Mouse (Mus musculus) kidney, postnatal 0 days (tissue): ENCODE measurements around the gene Tmem184a. TPM values are rescaled to one million over a fixed set of nuclear protein-coding genes. Genes with fewer than 3 reads are reported as not detected.

Experiments used
- ATAC-seq: fragments of 200-750 bp; cut with Nextera tagmentation; replicated peaks from 2 replicates; pipeline ENCODE4 v1.8.0; 2017; ENCODE audit warnings: low read depth, moderate number of reproducible peaks, moderate TSS enrichment, moderate library complexity; ENCODE audit not compliant: low FRiP score
- DNase-seq: peaks from one replicate; pipeline ENCODE4 v3.0.0-alpha.2; 2016; ENCODE audit warnings: low spot score
- H3K27ac ChIP-seq: fragments of 300-500 bp; sonication (generic); 2 replicates; pipeline ENCODE4 v1.5.1; 2014; ENCODE audit warnings: mild to moderate bottlenecking
- H3K27me3 ChIP-seq: fragments of 300-500 bp; sonication (generic); 2 replicates; pipeline ENCODE4 v1.6.1; 2014; ENCODE audit warnings: low read length, mixed read lengths; ENCODE audit not compliant: insufficient read depth
- H3K36me3 ChIP-seq: fragments of 300-500 bp; sonication (generic); 2 replicates; pipeline ENCODE4 v1.6.1; 2014; ENCODE audit warnings: low read length, mixed read lengths; ENCODE audit not compliant: insufficient read depth
- H3K4me1 ChIP-seq: fragments of 300-500 bp; sonication (generic); replicated peaks from 2 replicates; pipeline ENCODE4 v1.6.1; 2014; ENCODE audit warnings: antibody characterized with exemption, low read length, mixed read lengths; ENCODE audit not compliant: insufficient read depth
- H3K4me2 ChIP-seq: fragments of 300-500 bp; sonication (generic); 2 replicates; pipeline ENCODE4 v1.6.1; 2014; ENCODE audit warnings: mild to moderate bottlenecking, low read length, moderate library complexity, mixed read lengths
- H3K4me3 ChIP-seq: fragments of 300-500 bp; sonication (generic); replicated peaks from 2 replicates; pipeline ENCODE4 v1.5.1; 2014; ENCODE audit warnings: low read depth, low read length
- H3K9ac ChIP-seq: fragments of 300-500 bp; sonication (generic); 2 replicates; pipeline ENCODE4 v1.6.1; 2014; ENCODE audit warnings: low read depth, low read length
- H3K9me3 ChIP-seq: fragments of 300-500 bp; sonication (generic); replicated peaks from 2 replicates; pipeline ENCODE4 v1.6.1; 2016; ENCODE audit warnings: low read length, inconsistent platforms, mixed read lengths
- CTCF ChIP-seq: IDR thresholded peaks from 2 replicates; pipeline ENCODE4 v1.5.1; 2016; ENCODE audit warnings: antibody characterized with exemption, low read depth, mild to moderate bottlenecking, moderate library complexity
- WGBS: fragments of 180-500 bp; shearing (Covaris S2); extraction: QIAGEN DNeasy Blood & Tissue Kit; methylation state at CpG from one replicate; pipeline ENCODE4 v1.1.7; 2014; 5-methylcytosine and 5-hydroxymethylcytosine counted together
- polyA plus RNA-seq: library from polyadenylated mRNA; unstranded; fragments of >200 nt; fragmentation: Nextera tagmentation; extraction: Ambion mirVana; gene quantifications from 2 replicates; pipeline ENCODE4 v1.2.1, GENCODE M21; 2015

The Tmem184a gene
- polyA plus RNA-seq, 1 experiment from 2014 or later = 13.3 TPM

- WGBS = 42% methylated on average over 11 of the region's 11 CpGs
These were observed 6.2 kb upstream of the Tmem184a start for GRCm38 (mm10) chr5:139825947-139826346.

GRCm38 (mm10) chr5:139824531-139824930 is 4.8 kb upstream of the Tmem184a start:
- Histone ChIP-seq H3K4me3 (no peak overlapping the region), H3K27ac (no peak overlapping the region), H3K4me1 (peaks cover 9% of the 10 kb centered on the region), H3K36me3 (peaks cover 7% of the 10 kb centered on the region; the same call in 1 of the 2 replicates), H3K9ac (no peak overlapping the region), H3K27me3 (no peaks in the 10 kb centered on the region), H3K4me2 (no peak overlapping the region), H3K9me3 (no peaks in the 10 kb centered on the region)
- DNase-seq = no peak
- WGBS = 88% methylated on average over 10 of the region's 10 CpGs
- ATAC-seq = no peak
- no peak for TF ChIP-seq CTCF

More at GRCm38 (mm10) chr5:139825947-139826346, 6.2 kb upstream of the Tmem184a start:
- Histone ChIP-seq H3K9ac (peak overlapping the region; percentile 84), H3K4me1 (peaks cover 9% of the 10 kb centered on the region), H3K36me3 (peaks cover 7% of the 10 kb centered on the region; the same call in 1 of the 2 replicates), H3K4me2 (peak overlapping the region; percentile 88), H3K4me3 (peak overlapping the region; percentile 90), H3K27me3 (no peaks in the 10 kb centered on the region), H3K9me3 (no peaks in the 10 kb centered on the region), H3K27ac (no peak overlapping the region)
- DNase-seq (no peak), ATAC-seq (no peak)
- TF ChIP-seq CTCF = no peak

- DNase-seq (peak; percentile 79), ATAC-seq (0 out of 2 replicates have a peak, but pooled peaks have one; percentile 21)
- Histone ChIP-seq H3K9me3 (no peaks in the 10 kb centered on the region), H3K4me3 (no peak overlapping the region), H3K9ac (no peak overlapping the region), H3K27ac (no peak overlapping the region), H3K4me2 (no peak overlapping the region), H3K27me3 (no peaks in the 10 kb centered on the region), H3K36me3 (peaks cover 7% of the 10 kb centered on the region; the same call in 1 of the 2 replicates), H3K4me1 (peaks cover 9% of the 10 kb centered on the region)
- TF ChIP-seq CTCF = no peak
- 36% methylated on average over 12 of the region's 12 CpGs for WGBS
These were observed 2.0 kb upstream of the Tmem184a start for GRCm38 (mm10) chr5:139821466-139822459.

- no peak overlapping the region for H3K4me3 ChIP-seq
- 53% methylated on average over 4 of the region's 4 CpGs for WGBS
- ATAC-seq = no peak
These were observed 916 bp downstream of the Tmem184a start for GRCm38 (mm10) chr5:139818801-139819200.

GRCm38 (mm10) chr5:139818056-139818455 is 1.7 kb downstream of the Tmem184a start:
- no peak for DNase-seq
- Histone ChIP-seq H3K4me3 (no peak overlapping the region), H3K4me1 (no peaks in the 10 kb centered on the region), H3K27me3 (no peaks in the 10 kb centered on the region), H3K9ac (no peak overlapping the region), H3K36me3 (peaks cover 4% of the 10 kb centered on the region; the same call in 1 of the 2 replicates), H3K27ac (no peak overlapping the region), H3K9me3 (no peaks in the 10 kb centered on the region), H3K4me2 (no peak overlapping the region)
- WGBS = 86% methylated on average over 3 of the region's 3 CpGs
- no peak for TF ChIP-seq CTCF
- no peak for ATAC-seq

More at GRCm38 (mm10) chr5:139818801-139819200, 916 bp downstream of the Tmem184a start:
- peaks cover 7% of the 10 kb centered on the region; the same call in 1 of the 2 replicates for H3K36me3 ChIP-seq
- no peaks in the 10 kb centered on the region for H3K27me3 ChIP-seq
- H3K27ac ChIP-seq = no peak overlapping the region
- H3K9ac ChIP-seq = no peak overlapping the region
- peak; percentile 78 for TF ChIP-seq CTCF
- peak; percentile 46 for DNase-seq
- H3K9me3 ChIP-seq = no peaks in the 10 kb centered on the region
- no peak overlapping the region for H3K4me2 ChIP-seq
- no peaks in the 10 kb centered on the region for H3K4me1 ChIP-seq

GRCm38 (mm10) chr5:139817292-139817691 is 2.4 kb downstream of the Tmem184a start:
- H3K27ac ChIP-seq = no peak overlapping the region
- ATAC-seq (no peak), DNase-seq (no peak)
- H3K36me3 ChIP-seq = peaks cover 2% of the 10 kb centered on the region; the same call in 1 of the 2 replicates
- no peak overlapping the region for H3K4me3 ChIP-seq
- no peak overlapping the region for H3K9ac ChIP-seq
- WGBS = 0% methylated on average over 1 of the region's 1 CpGs
- H3K4me1 ChIP-seq = no peaks in the 10 kb centered on the region
- H3K9me3 ChIP-seq = no peaks in the 10 kb centered on the region
- H3K27me3 ChIP-seq = no peaks in the 10 kb centered on the region
- no peak overlapping the region for H3K4me2 ChIP-seq
- peak; percentile 83 for TF ChIP-seq CTCF
